Mouse (Mus musculus) mature B cell (primary cell): ENCODE measurements around the gene Gm11564.
"Not testable (repeated sequence)": the region's sequence is repeated elsewhere in the genome, so short reads cannot be mapped to it uniquely, and the experiment has no call there.

Source experiments
- in situ Hi-C: fragments of 300-500 bp; cut with MboI; formaldehyde crosslinking; loops from 2 replicates; pipeline ENCODE4 v1.14.3; 2019

Gm11564 gene

GRCm38 (mm10) chr11:99815566-99815965, at the start of gene Gm11564:
Gene Gm11564, minus strand, starts transcription at chr11:99815666.
- in situ Hi-C loops, result not testable (repeated sequence)

- in situ Hi-C loops, result not testable (repeated sequence)
Observed at GRCm38 (mm10) chr11:99864176-99864575, 48.7 kb upstream of the Gm11564 start, which contains the start of gene Gm11559. Gene Gm11559, plus strand, starts transcription at chr11:99864476.

DNA sequence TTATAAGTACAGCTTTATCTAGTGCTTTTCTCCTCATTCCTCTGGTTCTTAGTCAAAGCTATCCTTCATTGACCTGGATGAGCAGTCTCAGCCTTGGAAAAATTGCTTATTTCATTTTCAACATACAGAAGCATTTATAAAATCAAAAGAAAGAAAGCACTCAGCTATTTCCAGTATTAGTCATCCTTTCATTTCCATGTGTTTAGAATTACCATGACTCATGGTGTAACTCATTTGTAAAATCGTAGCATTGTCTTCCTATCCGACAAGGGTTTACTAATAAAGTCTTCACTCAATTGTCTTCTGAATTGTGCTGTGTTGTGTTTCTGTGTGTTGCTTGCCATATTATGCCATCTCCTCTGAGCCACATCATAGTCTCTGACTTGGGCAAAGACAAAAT, 43.3 kb upstream of the Gm11564 start:
- in situ Hi-C loops, result no loop called here

DNA sequence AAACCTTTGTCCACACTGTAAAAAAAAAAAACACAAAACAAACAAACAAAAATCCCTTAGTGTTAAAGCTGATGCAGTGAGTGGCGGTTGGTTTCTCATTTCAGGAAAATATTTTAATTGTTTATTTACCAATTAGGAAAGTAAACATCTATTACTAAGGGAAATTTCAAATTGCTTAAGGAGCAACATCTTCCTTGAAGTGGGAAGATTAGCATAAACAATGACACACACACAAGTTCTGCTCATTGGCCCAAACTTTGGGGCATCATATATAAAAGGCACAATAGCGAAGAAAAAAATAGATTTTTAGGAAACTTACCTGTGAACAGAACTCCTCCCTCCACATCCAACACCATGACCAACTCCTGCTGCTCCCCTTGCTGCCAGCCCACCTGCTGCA, 42.2 kb upstream of the Gm11564 start, which contains the start of gene Gm11568:
TSS of gene Gm11568 (plus strand) at position 301 of the 400 bp plus-strand sequence.
- in situ Hi-C loops, result no loop called here

DNA sequence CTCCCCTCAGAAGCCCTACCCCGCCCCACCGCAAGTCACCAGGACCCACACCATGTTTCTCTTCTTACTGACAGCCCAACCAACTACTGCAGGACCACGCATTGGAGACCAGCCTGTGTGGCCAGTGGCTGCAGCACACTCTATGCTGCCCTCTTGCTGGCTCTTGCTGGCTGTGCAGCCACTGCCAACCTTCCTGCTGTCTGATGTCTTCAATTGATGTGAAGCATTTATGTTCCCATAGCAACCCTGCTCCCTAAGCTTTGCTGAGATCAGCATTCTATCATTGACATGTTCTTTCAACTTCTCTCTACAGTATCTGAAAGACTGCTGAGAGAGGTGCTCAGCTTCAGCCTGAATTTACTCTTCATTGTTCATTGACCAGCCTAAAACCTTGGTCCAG, 38.7 kb upstream of the Gm11564 start:
- in situ Hi-C loops, result no loop called here

- in situ Hi-C loops, result no loop called here
Observed at GRCm38 (mm10) chr11:99851508-99851907, 36.0 kb upstream of the Gm11564 start, which contains the start of gene Krtap4-16. Gene Krtap4-16, minus strand, starts transcription at chr11:99851608.

DNA sequence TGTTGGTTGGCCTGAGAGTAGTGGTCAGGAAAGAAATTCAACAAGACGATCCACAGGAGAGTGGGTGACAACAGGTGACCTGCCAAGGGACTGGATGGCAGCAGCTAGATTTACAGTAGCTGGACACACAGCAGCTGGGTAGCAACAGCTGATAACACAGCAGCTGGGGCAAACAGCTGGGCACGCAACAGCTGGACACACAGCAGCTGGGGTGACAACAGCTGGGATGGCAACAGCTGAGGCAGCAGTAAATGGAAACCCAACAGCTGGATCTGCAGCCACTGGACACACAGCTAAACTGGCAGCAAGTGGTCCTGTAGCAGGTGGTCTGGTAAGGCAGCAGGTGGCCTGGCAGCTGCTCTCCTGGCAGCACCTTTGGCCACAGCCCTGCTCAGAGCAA, 31.3 kb upstream of the Gm11564 start:
- in situ Hi-C loops, result no loop called here

GRCm38 (mm10) chr11:99842185-99842584, 26.7 kb upstream of the Gm11564 start:
- in situ Hi-C loops, result no loop called here

- in situ Hi-C loops, result no loop called here
Observed at GRCm38 (mm10) chr11:99837966-99838365, 22.5 kb upstream of the Gm11564 start, which contains the start of gene 2300003K06Rik. Gene 2300003K06Rik, minus strand, starts transcription at chr11:99838066.

GRCm38 (mm10) chr11:99809792-99810191, 5.7 kb downstream of the Gm11564 start, which contains the start of gene Krtap4-13:
Gene Krtap4-13, minus strand, starts transcription at chr11:99809892.
- in situ Hi-C loops, result not testable (repeated sequence)

GRCm38 (mm10) chr11:99804346-99804745, 11.1 kb downstream of the Gm11564 start, which contains the start of gene Gm11554:
Gene Gm11554, minus strand, starts transcription at chr11:99804446.
- in situ Hi-C loops, result not testable (repeated sequence)

GRCm38 (mm10) chr11:99798832-99799231, 16.6 kb downstream of the Gm11564 start, which contains the start of gene Gm11569:
Gene Gm11569, minus strand, starts transcription at chr11:99798932.
- in situ Hi-C loops, result not testable (repeated sequence)

DNA sequence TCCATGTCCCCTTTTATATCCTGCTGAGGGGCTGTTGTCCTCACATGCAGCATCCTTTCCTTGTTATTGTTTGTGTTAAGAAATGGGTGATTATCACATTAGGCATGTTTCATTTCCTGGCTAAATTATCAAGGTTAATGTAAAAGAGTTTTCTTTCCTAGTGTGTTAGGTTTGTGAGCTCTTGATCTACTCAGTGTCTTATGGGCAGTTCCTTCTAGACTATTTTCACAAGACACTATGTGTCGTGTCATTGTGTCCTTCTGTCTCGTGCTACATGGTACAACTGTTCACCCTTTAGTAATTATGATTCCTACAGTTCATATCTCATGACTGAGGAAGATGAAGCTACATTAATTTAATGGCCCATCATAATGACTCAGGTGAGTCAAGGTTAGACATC, 22.1 kb downstream of the Gm11564 start, which contains the start of gene Gm11596:
TSS of gene Gm11596 (minus strand) at position 101 of the 400 bp plus-strand sequence.
- in situ Hi-C loops, result no loop called here

GRCm38 (mm10) chr11:99784900-99785299, 30.6 kb downstream of the Gm11564 start, which contains the start of gene Krtap4-9:
Gene Krtap4-9, plus strand, starts transcription at chr11:99785200.
- in situ Hi-C loops, result not testable (repeated sequence)

GRCm38 (mm10) chr11:99780604-99781003, 34.9 kb downstream of the Gm11564 start, which contains the start of gene Krtap4-8:
Gene Krtap4-8, minus strand, starts transcription at chr11:99780704.
- in situ Hi-C loops, result no loop called here

GRCm38 (mm10) chr11:99778401-99778800, 37.1 kb downstream of the Gm11564 start:
- in situ Hi-C loops, result no loop called here

- in situ Hi-C loops, result not testable (repeated sequence)
Observed at GRCm38 (mm10) chr11:99772813-99773212, 42.7 kb downstream of the Gm11564 start, which contains the start of gene Gm11595. Gene Gm11595, minus strand, starts transcription at chr11:99772913.

- in situ Hi-C loops, result no loop called here
Observed at GRCm38 (mm10) chr11:99768410-99768809, 47.1 kb downstream of the Gm11564 start.
